Mouse (Mus musculus): Measurements from ENCODE around the gene Rab35.

The Rab35 gene

DNA sequence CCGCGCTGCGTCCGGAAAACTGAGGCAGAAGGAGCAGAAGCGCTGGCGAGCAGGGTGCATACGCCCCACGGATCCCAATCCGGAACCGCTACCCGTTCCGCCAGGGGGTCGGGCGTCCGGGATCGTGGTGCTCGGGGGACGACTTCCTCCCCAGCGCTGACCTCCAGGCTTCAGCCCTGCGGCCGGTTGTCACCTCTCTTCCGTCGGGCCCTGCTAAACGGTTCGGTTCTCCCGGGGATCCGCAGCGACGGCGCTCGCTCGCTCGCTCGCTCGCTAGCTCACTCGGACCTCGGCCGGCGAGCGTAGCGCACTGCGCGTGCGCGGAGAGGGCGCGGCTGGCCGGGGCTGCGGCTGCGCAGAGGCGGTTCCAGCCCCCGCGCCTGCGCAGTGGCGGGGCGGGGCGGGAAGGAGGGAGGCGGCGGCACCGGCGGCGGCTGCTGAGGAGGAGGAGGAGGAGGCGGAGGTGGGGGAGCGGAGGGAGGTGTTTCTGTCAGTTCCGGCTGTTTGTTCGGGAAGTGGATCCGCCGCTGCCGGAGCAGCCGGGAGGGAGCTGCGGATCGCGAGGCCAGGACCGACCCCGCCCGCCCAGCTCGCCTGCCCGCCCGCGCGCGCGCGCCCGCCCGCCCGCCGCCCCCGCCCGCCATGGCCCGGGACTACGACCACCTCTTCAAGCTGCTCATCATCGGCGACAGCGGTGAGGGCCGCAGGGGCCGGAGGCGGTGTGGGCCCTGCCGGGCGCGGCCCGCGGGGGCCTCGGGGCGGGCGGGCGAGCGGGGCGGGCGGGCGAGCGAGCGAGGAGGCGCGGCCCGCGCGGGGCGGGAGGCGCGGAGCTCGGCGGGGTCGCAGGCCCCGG lies at the start of gene Rab35:
Rab35 (plus strand) TSS at position 404 of the 853 bp plus-strand sequence.
- DNase-seq (ENCODE audit: low read depth, low spot score), result peak; percentile 95

DNA sequence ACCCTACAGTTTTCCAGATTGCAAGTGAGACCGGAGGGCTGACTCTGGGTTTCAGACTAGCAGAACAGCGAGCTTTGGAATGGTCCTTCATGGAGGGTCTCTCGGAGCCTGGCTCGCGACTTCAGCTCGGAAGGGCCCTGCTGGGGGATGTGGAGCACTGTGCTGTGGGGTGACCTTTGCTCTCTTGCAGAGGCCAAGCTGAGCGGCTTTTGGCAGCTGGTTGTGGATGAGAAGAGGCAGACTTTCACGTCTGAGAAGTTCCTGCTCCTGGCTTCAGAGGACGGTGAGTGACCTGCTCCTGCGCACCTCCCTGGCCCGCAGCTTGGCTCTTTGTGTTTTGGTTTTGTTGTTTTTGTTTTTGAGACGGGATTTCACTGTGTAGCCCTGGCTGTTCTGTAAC lies 46.1 kb upstream of the Rab35 start:
- DNase-seq (ENCODE audit: low read depth, low spot score), result no peak

DNA sequence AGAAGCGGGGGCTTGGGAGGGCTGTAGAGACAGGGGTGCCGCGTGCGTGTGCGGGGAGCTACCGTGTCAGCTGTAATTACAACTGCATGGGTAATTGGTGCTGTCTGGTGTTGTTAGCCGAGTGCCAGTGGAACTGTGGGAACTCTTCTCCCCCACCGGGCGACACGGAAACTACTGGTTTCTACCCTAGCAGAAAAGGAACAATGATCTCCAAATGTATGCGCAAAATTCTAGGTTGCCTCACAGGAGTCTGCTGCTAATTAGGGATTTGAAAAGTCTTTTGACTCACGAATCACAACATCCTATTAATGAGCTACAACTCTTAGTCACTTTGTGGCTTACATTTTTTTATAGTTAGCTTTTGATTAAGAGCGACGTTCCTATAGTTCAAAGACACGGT lies 45.5 kb upstream of the Rab35 start:
- DNase-seq (ENCODE audit: low read depth, low spot score), result no peak

DNA sequence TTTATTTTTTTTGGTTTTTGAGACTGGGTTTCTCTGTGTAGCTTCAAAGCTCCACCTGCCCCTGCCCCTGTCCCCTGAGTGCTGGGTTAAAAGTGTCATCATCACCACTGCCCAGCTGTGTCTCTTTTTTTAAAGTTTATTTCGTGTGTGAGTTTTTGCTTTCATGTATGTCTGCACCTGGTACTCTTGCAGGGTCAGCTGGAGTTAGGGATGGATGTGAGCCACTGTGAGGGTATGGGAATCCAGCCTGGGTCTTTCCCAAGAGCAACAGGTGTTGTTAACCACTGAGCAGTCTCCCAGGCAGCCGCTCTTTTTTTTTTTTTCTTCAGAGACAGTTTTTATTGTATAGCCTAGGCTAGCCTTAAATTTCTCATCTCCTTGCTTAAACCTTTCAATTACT lies 44.9 kb upstream of the Rab35 start:
- no peak for DNase-seq (ENCODE audit: low read depth, low spot score)

DNA sequence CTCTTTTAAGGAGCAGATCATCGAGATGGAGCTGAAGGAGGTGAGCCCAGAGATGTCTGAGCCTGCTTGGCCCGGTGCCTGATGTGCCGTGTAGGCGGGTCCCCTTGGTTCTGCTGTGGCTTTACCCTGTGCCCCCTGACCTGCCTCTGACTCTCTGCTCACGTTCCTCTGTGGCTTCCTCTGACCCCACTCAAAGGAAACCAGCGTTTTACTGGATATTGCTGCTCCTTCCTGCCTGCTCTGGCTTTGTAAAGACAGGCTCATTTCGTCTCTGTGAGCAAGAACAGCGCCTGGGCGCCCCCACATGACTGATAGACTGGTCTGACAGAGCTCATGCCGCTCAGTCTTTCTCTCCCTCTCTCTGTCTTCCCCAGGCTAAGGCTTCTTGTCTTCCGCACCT lies 40.7 kb upstream of the Rab35 start:
- no peak for DNase-seq (ENCODE audit: low read depth, low spot score)

DNA sequence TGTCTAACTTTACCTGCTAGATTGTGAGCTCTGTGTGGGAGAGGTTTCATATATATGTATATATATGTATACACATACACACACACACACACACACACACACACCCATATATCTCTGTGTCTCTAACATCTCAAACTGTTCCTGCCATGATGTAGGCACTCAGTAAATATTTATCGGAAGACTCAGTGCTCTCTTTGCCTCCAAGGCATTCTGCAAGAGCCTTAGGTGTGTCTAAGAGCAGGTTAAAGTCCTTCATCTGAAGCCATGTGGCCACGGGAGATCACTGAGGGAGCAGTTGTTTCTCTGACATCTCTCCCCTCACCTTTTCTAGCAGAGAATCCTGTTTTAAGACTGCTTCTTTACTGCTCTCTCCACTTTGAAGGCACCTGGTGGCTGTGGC lies 40.2 kb upstream of the Rab35 start:
- DNase-seq (ENCODE audit: low read depth, low spot score), result no peak

DNA sequence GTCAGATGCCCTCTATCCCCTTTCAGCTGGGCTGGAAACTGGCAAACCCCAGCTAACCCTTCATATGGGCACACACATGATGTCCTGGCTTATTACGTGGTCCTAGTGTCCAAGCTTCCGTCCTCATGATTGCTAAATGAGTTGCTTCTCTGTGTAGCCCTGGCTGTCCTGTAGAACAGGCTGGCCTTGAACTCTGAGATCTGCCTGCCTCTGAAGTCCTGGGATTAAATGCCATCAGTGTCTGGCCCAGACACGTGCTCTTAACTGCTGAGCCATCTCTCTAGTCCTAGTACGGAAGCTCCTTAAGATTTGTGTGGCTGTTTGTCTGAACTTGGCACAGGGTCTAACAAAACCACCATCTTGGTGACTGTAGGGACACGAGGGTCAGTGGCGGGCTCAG lies 28.1 kb upstream of the Rab35 start:
- DNase-seq (ENCODE audit: low read depth, low spot score), result no peak

DNA sequence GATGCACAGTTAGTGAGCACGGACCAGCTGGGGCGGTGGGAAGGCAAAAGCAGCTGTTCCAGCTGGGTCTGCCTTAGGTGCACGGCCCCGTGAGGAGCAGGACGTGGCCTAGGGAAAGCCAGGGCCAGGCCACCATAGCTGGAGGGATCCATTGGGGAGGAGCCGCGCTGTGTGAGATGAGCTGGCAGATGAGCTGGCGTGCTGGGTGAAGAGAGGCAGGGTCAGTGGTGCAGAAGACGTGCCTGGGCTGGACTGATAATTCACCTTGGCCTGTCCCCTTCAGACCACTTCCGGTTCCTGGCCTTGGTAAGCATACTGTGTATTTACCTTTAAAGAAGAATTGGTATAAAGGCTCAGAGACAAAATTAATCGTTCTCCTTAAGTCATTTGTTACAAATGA lies 20.1 kb upstream of the Rab35 start:
- no peak for DNase-seq (ENCODE audit: low read depth, low spot score)

DNA sequence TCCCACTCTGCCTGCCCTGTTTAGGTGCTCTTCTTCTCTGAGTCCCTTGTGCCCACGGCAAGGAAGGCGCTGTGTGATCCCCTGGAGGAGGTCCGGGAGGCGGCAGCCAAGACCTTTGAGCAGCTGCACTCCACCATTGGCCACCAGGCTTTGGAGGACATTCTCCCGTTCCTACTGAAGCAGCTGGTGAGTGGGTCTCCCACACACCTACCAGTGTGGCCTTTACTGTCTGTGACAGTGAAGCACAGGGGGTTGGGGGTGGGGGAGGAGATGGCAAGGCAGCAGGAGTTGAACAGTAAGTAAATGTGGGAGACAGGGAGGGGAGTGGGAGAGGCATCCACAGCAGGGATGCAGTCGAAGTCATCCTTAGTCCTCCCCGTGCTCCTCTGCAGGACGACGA lies 18.4 kb upstream of the Rab35 start:
- no peak for DNase-seq (ENCODE audit: low read depth, low spot score)

DNA sequence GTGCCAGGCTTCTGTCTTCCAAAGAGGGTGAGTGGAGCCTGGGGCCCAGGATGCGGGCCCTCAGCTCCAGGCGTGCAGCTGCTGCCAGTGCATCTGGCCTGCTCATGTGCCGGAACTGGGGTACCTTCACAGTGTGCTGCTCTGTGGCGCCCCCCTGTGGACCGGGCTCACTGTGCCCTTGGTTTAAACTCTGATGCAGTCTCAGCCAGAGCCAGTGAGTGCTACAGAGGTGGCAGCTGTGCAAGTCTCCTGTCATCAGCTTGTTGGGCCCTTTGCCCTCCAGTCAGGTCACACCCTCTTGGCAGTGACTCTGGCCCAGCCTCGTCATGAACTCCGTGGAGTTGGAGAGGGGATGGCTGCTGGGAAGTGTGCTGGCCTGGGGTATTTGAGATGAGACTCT lies 16.8 kb upstream of the Rab35 start:
- peak; percentile 53 for DNase-seq (ENCODE audit: low read depth, low spot score)

DNA sequence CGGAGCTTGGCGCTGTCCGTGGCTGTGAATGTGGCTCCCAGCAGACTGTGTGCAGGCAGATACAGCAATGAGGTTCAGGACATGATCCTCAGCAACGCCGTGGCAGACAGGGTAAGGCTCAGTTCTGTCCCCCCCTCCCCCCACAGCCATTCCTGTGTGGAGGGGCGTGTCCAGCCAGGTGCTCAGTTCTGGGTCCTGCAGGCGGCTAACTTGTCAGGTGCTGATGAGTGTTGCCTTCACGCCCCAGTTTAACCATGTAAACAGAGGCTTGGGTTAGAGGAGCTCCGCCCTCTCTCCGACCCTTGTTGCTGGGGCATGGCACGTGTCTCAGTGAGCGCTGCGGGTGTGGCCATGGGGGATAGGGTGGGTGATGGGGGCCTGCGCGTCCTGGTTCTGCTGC lies 12.0 kb upstream of the Rab35 start:
- DNase-seq (ENCODE audit: low read depth, low spot score), result no peak

DNA sequence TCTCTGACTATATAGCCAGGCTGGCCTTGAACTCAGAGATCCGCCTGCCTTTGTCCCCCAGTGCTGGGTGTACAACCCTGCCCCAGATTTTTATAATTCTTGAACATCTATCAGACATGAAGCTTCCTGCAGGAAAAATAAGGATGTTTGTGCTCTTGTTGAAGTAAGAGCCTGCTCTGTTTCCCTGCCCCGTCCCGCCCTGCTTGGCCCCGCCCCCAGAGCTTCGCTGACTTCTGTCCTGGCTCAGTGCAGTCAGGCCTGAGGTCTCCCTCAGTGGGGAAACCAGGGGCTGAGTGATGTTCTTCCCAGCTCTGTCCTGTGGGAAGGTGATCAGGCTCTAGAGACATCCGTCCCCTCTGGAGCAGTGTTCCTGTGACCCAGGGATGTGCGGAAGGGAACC lies 9.0 kb upstream of the Rab35 start:
- DNase-seq (ENCODE audit: low read depth, low spot score), result no peak

DNA sequence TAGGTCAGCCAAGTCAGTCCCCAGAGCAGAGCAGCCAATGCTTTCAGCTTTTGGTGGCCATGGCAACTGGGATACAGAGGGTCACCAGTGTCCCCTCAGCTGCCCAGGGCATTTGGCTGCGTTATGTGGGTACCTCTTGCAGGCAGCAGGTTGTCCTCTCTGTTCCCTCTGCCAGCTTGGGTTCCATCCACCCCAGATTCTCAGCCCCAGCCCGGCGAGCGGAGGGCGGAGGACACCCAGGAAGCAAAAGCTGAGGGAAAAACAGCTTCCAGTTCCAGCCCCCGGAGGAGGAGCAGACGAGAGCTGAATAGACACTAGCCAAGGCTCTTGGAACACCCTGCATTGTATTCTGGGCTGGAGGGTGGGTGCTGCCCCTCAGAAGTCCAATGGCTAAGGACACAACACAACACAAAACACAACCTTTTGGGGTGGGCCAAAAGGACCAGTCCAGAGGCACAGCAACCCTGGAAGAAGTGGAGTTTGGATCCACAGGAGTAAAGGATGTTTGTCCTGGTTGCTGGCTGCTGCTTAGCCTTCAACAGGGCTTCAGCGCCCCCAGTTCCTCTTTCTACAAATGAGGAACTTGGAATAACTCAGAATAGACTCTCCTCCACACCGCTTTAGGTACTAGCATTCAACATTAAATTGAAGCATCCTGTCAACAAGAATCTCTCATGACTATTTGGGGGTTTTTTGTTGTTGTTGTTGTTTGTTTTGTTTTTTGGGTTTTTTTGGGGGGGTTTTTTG lies 7.8 kb upstream of the Rab35 start:
- DNase-seq (ENCODE audit: low read depth, low spot score), result no peak

DNA sequence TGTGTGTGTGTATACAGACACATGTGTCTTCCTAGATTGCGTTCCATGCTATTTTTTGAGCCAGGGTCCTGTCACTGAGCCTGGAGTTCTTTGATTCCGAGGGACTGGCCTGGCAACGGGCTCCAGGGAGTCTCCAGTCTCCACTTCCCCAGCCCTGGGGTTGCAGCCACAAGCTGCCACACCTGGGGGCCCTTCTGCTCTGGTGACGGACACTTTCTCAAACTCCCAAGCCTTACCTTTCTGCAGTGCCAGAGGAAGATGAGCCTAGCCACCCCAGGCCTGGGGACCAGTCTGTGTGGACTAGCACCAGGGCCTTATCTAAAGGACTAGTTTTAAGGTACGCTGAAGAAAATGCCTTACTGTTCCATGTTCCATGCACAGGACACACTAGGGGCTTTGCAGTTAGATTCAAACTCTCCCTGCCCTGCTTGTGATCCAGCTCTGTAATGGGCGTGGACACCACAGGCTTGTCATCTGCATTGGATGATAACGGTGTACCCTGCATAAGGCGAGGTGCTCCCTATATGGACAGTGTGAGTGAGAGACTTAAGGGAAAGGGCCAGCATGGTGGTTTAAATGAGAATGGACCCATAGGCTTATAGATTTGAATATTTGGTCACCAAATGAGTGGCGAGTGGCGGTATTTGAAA lies 5.3 kb upstream of the Rab35 start:
- DNase-seq (ENCODE audit: low read depth, low spot score), result no peak

DNA sequence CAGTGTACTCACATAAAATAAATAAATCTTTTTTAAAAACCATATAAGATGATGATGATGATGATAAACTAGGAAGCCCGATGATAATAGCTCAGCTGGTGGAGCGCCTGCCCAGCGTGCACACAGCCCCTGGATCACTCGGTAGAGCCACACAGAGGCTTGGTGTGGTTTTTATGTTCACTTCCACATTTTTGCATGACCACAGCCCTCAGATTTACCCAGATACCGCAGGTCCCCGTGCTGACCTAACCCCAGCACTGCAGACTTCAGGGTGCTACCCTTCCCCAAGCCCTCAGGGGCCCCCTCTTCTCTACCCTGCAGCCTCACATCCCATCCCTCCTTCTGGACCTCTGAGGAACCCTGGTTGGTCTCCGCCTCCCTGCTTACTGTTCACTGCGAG lies 3.6 kb upstream of the Rab35 start:
- no peak for DNase-seq (ENCODE audit: low read depth, low spot score)

DNA sequence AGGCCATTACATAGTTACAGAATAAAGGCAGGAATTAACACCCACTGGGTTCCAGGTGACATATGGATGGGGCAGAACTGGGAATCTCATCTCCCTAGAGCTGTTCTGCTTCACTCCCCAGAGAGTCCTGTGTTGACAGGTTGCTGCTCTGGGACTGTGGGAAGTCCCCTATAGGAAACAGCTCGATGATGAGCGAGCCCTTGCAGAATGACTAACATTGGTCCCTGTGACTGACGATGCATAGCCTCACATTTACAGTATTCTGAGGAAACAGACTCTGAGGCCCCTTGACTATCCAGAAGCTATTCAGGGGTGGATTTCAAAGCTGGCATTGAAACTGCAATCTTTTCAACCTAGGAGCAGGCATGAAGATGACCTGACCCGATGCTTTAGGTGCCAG lies 2.0 kb upstream of the Rab35 start:
- no peak for DNase-seq (ENCODE audit: low read depth, low spot score)

DNA sequence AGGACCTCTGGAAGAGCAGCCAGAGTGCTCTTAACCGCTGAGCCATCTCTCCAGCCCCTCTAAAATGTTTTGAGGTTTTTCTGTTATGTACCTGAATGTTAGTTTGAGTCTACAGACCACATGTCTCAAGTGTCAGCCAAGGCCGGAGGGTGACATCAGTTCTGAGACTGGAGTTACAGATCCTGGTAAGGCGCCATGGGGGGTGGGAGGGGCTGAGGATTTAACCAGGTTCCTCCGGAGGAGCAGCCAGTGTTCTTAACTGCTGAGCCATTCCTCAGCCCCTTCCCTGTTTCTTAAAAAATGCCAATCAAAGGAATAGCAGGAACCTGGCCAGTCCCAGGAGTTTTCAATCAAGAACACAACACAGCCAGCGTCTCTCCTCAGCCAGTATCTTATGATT lies 1.4 kb upstream of the Rab35 start:
- no peak for DNase-seq (ENCODE audit: low read depth, low spot score)

DNA sequence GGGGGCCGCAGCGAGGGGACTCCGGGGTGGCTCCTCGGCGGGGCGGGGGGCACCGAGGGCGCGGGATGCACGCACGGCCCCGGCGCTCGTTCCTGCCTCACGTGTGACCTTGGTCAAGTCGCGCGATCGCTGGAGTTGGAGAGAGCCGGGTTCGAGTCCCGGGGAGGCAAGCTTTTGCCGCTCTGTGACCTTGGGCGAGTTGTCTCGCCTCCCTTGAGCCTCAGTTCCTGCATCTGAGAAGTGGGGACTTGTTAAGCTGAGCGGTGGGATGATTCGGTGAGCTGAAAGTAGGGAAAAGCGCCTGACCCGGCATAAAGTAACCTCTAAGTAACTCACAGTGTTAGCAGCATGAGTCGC lies 628 bp downstream of the Rab35 start:
- DNase-seq (ENCODE audit: low read depth, low spot score), result peak; percentile 46

DNA sequence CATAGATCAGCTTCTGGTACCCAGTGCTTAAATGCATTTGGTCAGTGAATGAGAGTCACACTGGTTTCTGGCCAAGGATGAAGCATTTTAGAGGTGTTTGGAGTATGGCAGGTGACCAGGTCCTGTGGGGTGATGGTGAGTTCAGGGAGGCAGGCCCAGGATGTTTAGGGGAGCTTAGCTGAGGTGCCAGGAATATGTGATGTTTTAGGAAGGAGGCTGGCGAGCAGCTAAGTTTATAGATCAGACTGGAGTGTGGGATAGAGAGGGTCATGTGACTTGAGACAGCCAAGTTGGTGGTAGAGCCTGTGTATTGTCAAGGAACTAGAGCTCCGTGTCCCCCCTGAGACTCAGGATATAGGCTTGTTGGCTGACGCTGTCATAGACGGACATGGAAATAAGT lies 1.4 kb downstream of the Rab35 start:
- DNase-seq (ENCODE audit: low read depth, low spot score), result no peak

DNA sequence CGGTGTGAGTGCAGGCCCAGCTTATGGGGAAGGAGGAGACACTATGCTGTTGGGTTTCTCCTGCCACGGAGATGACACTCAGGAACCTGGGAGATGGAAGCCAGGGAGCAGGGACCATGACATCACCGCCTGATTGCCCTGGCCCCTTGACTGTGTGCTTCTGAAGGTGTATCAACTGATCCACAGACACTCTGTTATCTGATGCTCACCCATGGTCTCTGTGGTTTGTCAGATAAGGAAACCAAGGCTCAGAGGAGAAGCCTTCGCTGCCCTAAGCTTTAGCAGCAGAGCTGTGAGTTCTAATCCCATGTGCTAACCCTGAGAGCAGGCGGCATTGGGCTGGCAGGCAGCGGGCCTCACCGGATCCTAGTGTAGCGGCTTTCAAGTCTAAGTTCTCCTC lies 2.3 kb downstream of the Rab35 start:
- DNase-seq (ENCODE audit: low read depth, low spot score), result no peak

DNA sequence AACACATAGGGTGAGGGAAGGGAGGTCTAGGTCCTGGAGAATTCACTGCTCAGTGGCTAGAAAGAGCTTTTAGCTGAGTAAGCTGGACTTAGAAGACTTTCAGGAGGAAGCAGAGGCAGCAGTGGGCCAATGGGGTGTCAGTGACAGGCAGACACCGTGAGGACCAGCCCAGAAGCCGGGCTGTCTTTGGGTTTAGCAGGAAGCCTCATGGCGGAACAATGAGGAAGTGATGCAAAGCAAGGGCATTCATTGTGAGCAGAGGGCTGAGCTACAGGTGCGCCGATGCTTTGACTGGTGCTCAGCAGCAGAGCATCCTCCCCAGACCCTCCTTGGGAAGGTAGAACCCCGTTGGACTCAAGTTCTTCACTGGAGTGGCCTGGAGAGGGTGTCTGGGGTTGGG lies 3.8 kb downstream of the Rab35 start:
- DNase-seq (ENCODE audit: low read depth, low spot score), result peak; percentile 49

DNA sequence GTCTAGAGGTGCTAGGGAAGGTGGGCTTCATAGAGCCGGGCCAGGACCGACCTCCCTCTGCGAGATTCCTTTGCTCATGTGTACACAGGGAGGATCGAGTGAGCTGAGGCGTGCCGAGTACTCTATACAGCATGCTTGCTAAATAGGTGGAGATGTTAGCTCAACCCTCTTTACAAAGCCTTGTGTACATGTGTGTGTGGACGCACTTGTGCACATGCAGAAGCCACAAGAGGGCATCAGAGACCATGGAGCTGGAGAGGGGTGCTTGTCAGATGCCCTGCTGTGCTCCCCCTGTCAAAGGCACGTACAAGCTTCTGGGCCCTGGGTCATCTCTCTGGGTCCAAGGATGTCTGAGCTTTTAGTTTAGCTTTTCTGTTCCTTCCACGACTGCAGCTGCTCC lies 12.5 kb downstream of the Rab35 start:
- DNase-seq (ENCODE audit: low read depth, low spot score), result no peak

DNA sequence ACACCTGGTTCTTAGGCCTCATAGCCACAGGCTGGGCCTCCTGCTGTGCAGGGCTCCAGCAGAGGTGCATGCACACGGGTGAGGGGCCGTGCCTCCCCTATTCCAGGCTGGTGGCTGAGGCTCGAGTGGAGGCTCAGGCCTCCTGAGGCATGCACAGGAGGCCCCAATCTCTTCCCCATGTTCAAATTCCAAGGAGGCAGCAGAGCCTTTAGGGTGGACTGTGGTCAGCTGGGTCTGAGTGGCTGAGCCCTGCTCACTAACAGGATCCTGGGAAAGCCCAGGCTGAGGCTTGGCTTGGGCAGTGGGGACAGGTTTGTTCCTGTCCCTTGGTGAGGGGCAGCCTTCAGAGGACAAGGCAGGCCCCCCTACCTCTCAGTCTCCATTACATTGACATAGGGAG lies 17.2 kb downstream of the Rab35 start:
- no peak for DNase-seq (ENCODE audit: low read depth, low spot score)
